Mouse (Mus musculus) liver, embryonic 14.5 days (tissue): ENCODE results near the gene Cap2. TPM values are rescaled to one million over a fixed set of nuclear protein-coding genes. Genes with fewer than 3 reads are reported as not detected.

ENCODE experiments used
- ATAC-seq: fragments of 200-750 bp; cut with Nextera tagmentation; 2 replicates; pipeline ENCODE4 v1.8.0; 2017; ENCODE audit warnings: moderate number of reproducible peaks, mild to moderate bottlenecking, moderate library complexity; ENCODE audit not compliant: insufficient read depth
- DNase-seq, 3 experiments: peaks; one replicate each; pipeline ENCODE4 v3.0.0-alpha.2; 2012 to 2013; ENCODE audit warnings: low read depth in 3 of 3, low spot score in 3 of 3
- H3K27ac ChIP-seq: fragments of 300-500 bp; sonication (generic); 2 replicates; pipeline ENCODE4 v1.5.1; 2014; ENCODE audit warnings: moderate library complexity, mild to moderate bottlenecking, control low read depth, inconsistent platforms
- H3K27me3 ChIP-seq: fragments of 300-500 bp; sonication (generic); 2 replicates; pipeline ENCODE4 v1.6.1; 2014; ENCODE audit warnings: mild to moderate bottlenecking, low read length, moderate library complexity; ENCODE audit not compliant: control insufficient read depth, insufficient read depth
- H3K36me3 ChIP-seq: fragments of 300-500 bp; sonication (generic); replicated peaks from 2 replicates; pipeline ENCODE4 v1.6.1; 2014; ENCODE audit warnings: low read depth; ENCODE audit not compliant: control insufficient read depth, insufficient read depth
- H3K4me1 ChIP-seq, 2 experiments: fragments of 200-500 bp in 1 of 2; fragments of 300-500 bp in 1 of 2; sonication (generic) in 1 of 2; replicated peaks; 2 replicates each; pipeline ENCODE4 v1.6.1; 2012 to 2014; ENCODE audit warnings: antibody characterized with exemption in 1 of 2, inconsistent platforms in 1 of 2, low read length in 1 of 2; ENCODE audit not compliant: control insufficient read depth in 2 of 2, insufficient read depth in 2 of 2
- H3K4me2 ChIP-seq: fragments of 300-500 bp; sonication (generic); 2 replicates; pipeline ENCODE4 v1.6.1; 2014; ENCODE audit warnings: low read depth, mild to moderate bottlenecking, control low read depth, moderate library complexity
- H3K4me3 ChIP-seq, 2 experiments: fragments of 200-500 bp in 1 of 2; fragments of 300-500 bp in 1 of 2; sonication (generic) in 1 of 2; 2 replicates each; pipeline ENCODE4 v1.5.1; 2012 to 2014; ENCODE audit warnings: low read depth in 2 of 2, low read length in 2 of 2, mild to moderate bottlenecking in 2 of 2, control low read depth in 1 of 2, inconsistent platforms in 1 of 2, moderate library complexity in 1 of 2; ENCODE audit not compliant: insufficient read depth in 1 of 2
- H3K9ac ChIP-seq: fragments of 300-500 bp; sonication (generic); replicated peaks from 2 replicates; pipeline ENCODE4 v1.6.1; 2014; ENCODE audit warnings: mild to moderate bottlenecking, control low read depth, moderate library complexity
- H3K9me3 ChIP-seq: fragments of 300-500 bp; sonication (generic); 2 replicates; pipeline ENCODE4 v1.6.1; 2016; ENCODE audit warnings: low read length, mixed read lengths; ENCODE audit not compliant: control insufficient read depth
- CTCF ChIP-seq: IDR thresholded peaks from 2 replicates; pipeline ENCODE4 v1.5.1; 2016; ENCODE audit warnings: antibody characterized with exemption, low read depth, control low read depth
- EP300 ChIP-seq: IDR thresholded peaks from 2 replicates; pipeline ENCODE4 v1.6.1; 2016; ENCODE audit warnings: antibody characterized with exemption, low read depth
- WGBS: fragments of 180-500 bp; shearing (Covaris S2); extraction: QIAGEN DNeasy Blood & Tissue Kit; methylation state at CpG from one replicate; pipeline ENCODE4 v1.1.7; 2014; ENCODE audit not compliant: insufficient replicate concordance; 5-methylcytosine and 5-hydroxymethylcytosine counted together
- polyA plus RNA-seq, 2 experiments: library from polyadenylated mRNA; depleted of rRNA in 1 of 2; stranded (reverse) in 1 of 2; unstranded in 1 of 2; fragments of >200 nt; fragmentation: Nextera tagmentation in 1 of 2; extraction: Ambion mirVana in 1 of 2; gene quantifications; 2 replicates each; pipeline versions ENCODE4 v1.2.1 to v1.2.3; 2012 to 2014

Gene Cap2
- polyA plus RNA-seq (2012; rRNA removed) = 0.40 and 0.55 TPM in 2 replicates
- 0.55 and 0.92 TPM in 2 replicates for polyA plus RNA-seq (2014; fragmentation: Nextera tagmentation; extraction: Ambion mirVana)

DNA sequence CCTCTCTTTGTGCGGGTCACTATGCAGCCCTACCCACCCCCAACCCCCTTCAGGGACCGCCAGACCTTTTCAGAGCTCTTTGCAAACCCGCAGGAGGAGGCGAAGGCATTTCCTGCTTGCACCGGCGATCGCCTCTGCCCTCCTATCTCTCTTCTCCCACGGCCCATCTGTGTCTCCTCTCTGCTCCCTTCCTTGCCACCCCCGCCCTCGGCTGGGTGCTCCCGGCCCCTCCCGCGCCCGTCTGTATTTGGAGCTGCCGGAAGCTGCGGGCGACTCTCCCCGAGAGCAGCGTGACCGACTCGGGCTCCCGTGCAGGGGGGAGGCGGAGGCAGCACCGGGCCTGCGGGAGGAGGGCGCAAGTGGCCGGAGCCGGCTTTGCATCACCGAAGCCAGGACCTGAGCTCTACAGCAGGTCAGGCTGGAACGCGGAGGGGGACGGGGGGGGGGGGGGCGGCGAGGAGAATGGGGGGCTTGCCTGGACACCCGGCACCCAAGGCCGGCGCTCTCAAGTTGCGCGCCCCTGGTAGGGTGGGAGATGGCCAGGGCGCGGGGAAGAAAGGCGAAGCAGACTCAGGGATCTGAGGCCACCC, at the start of gene Cap2:
Cap2 (plus strand) TSS at position 49 of the 590 bp plus-strand sequence.
- DNase-seq (peak; percentile 10 to 32 (median 12)), ATAC-seq (peak; percentile 59; the same call in 1 of the 2 replicates)
- Histone ChIP-seq H3K9me3 (no peaks in the 10 kb centered on the region), H3K4me3 (peak within 1 kb of the TSS; percentile 38 to 45), H3K36me3 (no peaks in the 10 kb centered on the region), H3K9ac (no peak within 1 kb of the TSS), H3K27ac (no peak within 1 kb of the TSS), H3K4me1 (peaks cover 0 to 5% of the 10 kb centered on the region in 2 experiments; a peak in 1 of 4 replicates), H3K4me2 (peak within 1 kb of the TSS; percentile 65), H3K27me3 (peaks cover 5% of the 10 kb centered on the region)
- TF ChIP-seq CTCF (no peak), EP300 (no peak)
- WGBS = under 1% methylated on average over 40 of the region's 42 CpGs

DNA sequence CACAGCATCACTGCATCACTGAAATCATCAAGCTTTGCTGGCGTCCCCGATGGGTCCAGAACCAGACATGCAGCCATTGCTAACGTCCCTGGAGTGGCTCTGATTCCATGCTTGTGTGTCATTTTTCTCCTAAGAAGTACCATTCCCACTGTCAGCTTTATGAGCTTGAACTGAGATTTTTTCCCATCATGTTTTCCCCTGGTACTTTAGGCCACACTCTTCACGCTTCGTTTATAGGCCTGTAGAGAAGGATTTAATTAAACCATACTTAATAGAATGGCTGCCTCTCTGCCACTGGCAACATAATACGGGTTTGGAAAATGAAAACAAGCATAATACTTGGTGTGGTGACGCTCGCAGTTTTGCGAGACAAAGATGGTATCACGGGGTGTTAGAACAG, 42.1 kb upstream of the Cap2 start:
- no peak overlapping the region for H3K9ac ChIP-seq
- DNase-seq = no peak
- no peak for ATAC-seq
- 71% methylated on average over 10 of the region's 10 CpGs for WGBS
- H3K4me2 ChIP-seq = no peak overlapping the region
- no peaks in the 10 kb centered on the region for H3K36me3 ChIP-seq
- H3K27me3 ChIP-seq = no peaks in the 10 kb centered on the region
- no peak for TF ChIP-seq EP300
- no peaks in the 10 kb centered on the region for H3K9me3 ChIP-seq
- no peaks in the 10 kb centered on the region for H3K4me1 ChIP-seq
- H3K4me3 ChIP-seq = no peak overlapping the region
- H3K27ac ChIP-seq = no peak overlapping the region

DNA sequence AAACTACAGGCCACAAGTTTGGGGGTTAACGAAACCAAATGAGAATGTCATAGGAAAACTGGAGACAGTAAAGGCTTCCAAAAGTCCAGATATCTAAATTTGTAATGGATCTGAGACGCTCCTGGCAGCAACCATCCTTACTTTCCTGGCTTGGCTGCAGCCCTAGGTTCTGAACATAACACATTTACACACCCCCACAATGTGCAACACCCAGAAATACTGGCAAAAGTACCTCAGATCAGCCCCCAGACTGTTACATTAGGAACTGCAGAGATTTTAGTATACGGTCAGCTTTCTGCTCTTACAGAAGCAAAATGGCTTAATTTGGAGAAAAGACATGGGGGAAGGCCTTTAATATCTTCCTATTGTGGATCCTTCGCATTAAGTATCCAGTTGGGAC, 39.4 kb upstream of the Cap2 start:
- DNase-seq = no peak
- TF ChIP-seq CTCF = no peak
- no peak for TF ChIP-seq EP300
- Histone ChIP-seq H3K9me3 (no peaks in the 10 kb centered on the region), H3K4me3 (no peak overlapping the region), H3K4me1 (no peaks in the 10 kb centered on the region), H3K27me3 (no peaks in the 10 kb centered on the region), H3K4me2 (no peak overlapping the region), H3K27ac (no peak overlapping the region), H3K36me3 (no peaks in the 10 kb centered on the region), H3K9ac (no peak overlapping the region)
- WGBS = 77% methylated on average over 4 of the region's 4 CpGs
- ATAC-seq = no peak

DNA sequence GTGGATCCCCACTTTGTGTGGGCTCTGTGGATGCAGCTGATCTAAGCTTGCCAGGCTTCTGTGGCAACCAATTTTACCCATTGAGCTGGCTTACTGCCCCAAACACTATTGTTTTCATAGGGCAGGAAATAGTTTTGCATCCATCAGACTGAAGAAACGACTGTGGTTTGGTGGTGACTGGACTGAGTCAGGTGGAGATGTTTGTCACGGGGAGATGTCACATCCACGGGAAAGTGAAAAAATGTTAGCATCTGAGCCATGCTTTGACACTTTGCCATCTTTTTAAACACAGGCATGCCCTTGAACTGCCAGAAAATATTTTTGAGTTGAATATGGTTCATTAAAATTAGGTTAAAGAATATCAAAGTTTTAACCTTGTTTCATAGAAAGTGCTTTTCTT, 37.9 kb upstream of the Cap2 start:
- H3K4me1 ChIP-seq = no peaks in the 10 kb centered on the region
- ATAC-seq (no peak), DNase-seq (no peak)
- no peak overlapping the region for H3K27ac ChIP-seq
- H3K9me3 ChIP-seq = no peaks in the 10 kb centered on the region
- no peak for TF ChIP-seq CTCF
- no peak for TF ChIP-seq EP300
- no peak overlapping the region for H3K9ac ChIP-seq
- H3K27me3 ChIP-seq = no peaks in the 10 kb centered on the region
- H3K4me3 ChIP-seq = no peak overlapping the region
- 20% methylated on average over 3 of the region's 3 CpGs for WGBS
- no peaks in the 10 kb centered on the region for H3K36me3 ChIP-seq
- H3K4me2 ChIP-seq = no peak overlapping the region

DNA sequence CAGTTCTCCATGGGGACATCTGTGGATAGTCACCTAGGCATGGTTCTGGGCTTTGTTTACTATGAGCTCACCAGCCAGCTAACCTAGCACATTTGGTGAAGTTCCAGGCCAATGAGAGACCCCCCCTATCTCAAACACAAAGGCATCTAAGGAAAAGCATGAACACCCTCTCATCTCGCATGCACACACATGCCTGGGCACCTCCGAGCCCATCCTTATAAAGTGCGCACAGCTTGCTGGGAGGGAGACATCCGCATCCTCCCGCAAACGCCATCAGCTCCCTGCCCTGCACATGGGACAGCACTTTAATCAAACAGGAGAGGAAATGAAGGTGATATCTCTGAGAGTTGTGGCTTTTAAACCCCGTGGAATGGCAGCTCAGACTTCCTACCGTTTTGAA, 33.4 kb upstream of the Cap2 start:
- ATAC-seq = no peak
- whole genome bisulfite sequencing = 37% methylated on average over 8 of the region's 8 CpGs
- Histone ChIP-seq H3K4me1 (no peaks in the 10 kb centered on the region), H3K4me3 (no peak overlapping the region), H3K9me3 (no peaks in the 10 kb centered on the region), H3K9ac (no peak overlapping the region), H3K27me3 (no peaks in the 10 kb centered on the region), H3K36me3 (no peaks in the 10 kb centered on the region), H3K4me2 (no peak overlapping the region), H3K27ac (no peak overlapping the region)
- no peak for DNase-seq
- TF ChIP-seq EP300 (no peak), CTCF (no peak)
